Mouse (Mus musculus): Measurements from ENCODE around the gene Map4k3. TPM values are rescaled to one million over a fixed set of nuclear protein-coding genes. Genes with fewer than 3 reads are reported as not detected.

Gene Map4k3
- polyA plus RNA-seq, 1 experiment from 2014 or later = 37.5 TPM

GRCm38 (mm10) chr17:80708803-80709202, 19.5 kb downstream of the Map4k3 start:
- TF ChIP-seq EP300 (IDR thresholded peaks at IDR 0.05) (no peak), CTCF (IDR thresholded peaks at IDR 0.05) (no peak)
- ATAC-seq (peak; percentile 88), DNase-seq (ENCODE audit: low spot score) (peak; percentile 77)
- no peak overlapping the region for H3K4me3 ChIP-seq (ENCODE audit: low read depth, low read length)
- no peak overlapping the region for H3K4me2 ChIP-seq (replicated peaks; ENCODE audit: low read depth, low read length)
- 28% methylated on average over 6 of the region's 6 CpGs for WGBS
- no peaks in the 10 kb centered on the region for H3K27me3 ChIP-seq (replicated peaks; ENCODE audit: insufficient read depth, low read length)
- no peaks in the 10 kb centered on the region for H3K9me3 ChIP-seq (ENCODE audit: low read length)
- peaks cover 43% of the 10 kb centered on the region for H3K4me1 ChIP-seq (ENCODE audit: insufficient read depth, low read depth, low read length)
- H3K27ac ChIP-seq (ENCODE audit: low read length) = 0 out of 2 replicates have a peak overlapping the region, but pooled peaks have one; percentile 2
- no peaks in the 10 kb centered on the region for H3K36me3 ChIP-seq (ENCODE audit: insufficient read depth, low read length)
- H3K9ac ChIP-seq (replicated peaks; ENCODE audit: low read depth) = no peak overlapping the region

- H3K4me1 ChIP-seq (ENCODE audit: insufficient read depth, low read depth, low read length) = peaks cover 40% of the 10 kb centered on the region
- H3K27ac ChIP-seq (ENCODE audit: low read length) = no peak overlapping the region
- H3K9ac ChIP-seq (replicated peaks; ENCODE audit: low read depth) = no peak overlapping the region
- H3K9me3 ChIP-seq (ENCODE audit: low read length) = no peaks in the 10 kb centered on the region
- TF ChIP-seq EP300 (IDR thresholded peaks at IDR 0.05) = no peak
- TF ChIP-seq CTCF (IDR thresholded peaks at IDR 0.05) = no peak
- ATAC-seq (no peak), DNase-seq (ENCODE audit: low spot score) (peak; percentile 37)
- no peak overlapping the region for H3K4me3 ChIP-seq (ENCODE audit: low read depth, low read length)
- no peaks in the 10 kb centered on the region for H3K27me3 ChIP-seq (replicated peaks; ENCODE audit: insufficient read depth, low read length)
- H3K4me2 ChIP-seq (replicated peaks; ENCODE audit: low read depth, low read length) = no peak overlapping the region
- 24% methylated on average over 4 of the region's 4 CpGs for WGBS
- H3K36me3 ChIP-seq (ENCODE audit: insufficient read depth, low read length) = no peaks in the 10 kb centered on the region
Observed at GRCm38 (mm10) chr17:80707176-80707575, 21.1 kb downstream of the Map4k3 start.

GRCm38 (mm10) chr17:80706608-80707007, 21.7 kb downstream of the Map4k3 start:
- 50% methylated on average over 6 of the region's 6 CpGs for WGBS
- DNase-seq (ENCODE audit: low spot score) (no peak), ATAC-seq (no peak)
- no peak overlapping the region for H3K4me2 ChIP-seq (replicated peaks; ENCODE audit: low read depth, low read length)
- peaks cover 36% of the 10 kb centered on the region for H3K4me1 ChIP-seq (ENCODE audit: insufficient read depth, low read depth, low read length)
- H3K4me3 ChIP-seq (ENCODE audit: low read depth, low read length) = no peak overlapping the region
- H3K9me3 ChIP-seq (ENCODE audit: low read length) = no peaks in the 10 kb centered on the region
- H3K27ac ChIP-seq (ENCODE audit: low read length) = no peak overlapping the region
- TF ChIP-seq EP300 (IDR thresholded peaks at IDR 0.05) (no peak), CTCF (IDR thresholded peaks at IDR 0.05) (no peak)
- H3K9ac ChIP-seq (replicated peaks; ENCODE audit: low read depth) = no peak overlapping the region
- no peaks in the 10 kb centered on the region for H3K27me3 ChIP-seq (replicated peaks; ENCODE audit: insufficient read depth, low read length)
- H3K36me3 ChIP-seq (ENCODE audit: insufficient read depth, low read length) = no peaks in the 10 kb centered on the region

GRCm38 (mm10) chr17:80701687-80702086, 26.6 kb downstream of the Map4k3 start:
- H3K27ac ChIP-seq (ENCODE audit: low read length) = no peak overlapping the region
- H3K9ac ChIP-seq (replicated peaks; ENCODE audit: low read depth) = no peak overlapping the region
- H3K27me3 ChIP-seq (replicated peaks; ENCODE audit: insufficient read depth, low read length) = no peaks in the 10 kb centered on the region
- H3K4me1 ChIP-seq (ENCODE audit: insufficient read depth, low read depth, low read length) = peaks cover 27% of the 10 kb centered on the region
- no peaks in the 10 kb centered on the region for H3K9me3 ChIP-seq (ENCODE audit: low read length)
- DNase-seq (ENCODE audit: low spot score) (no peak), ATAC-seq (no peak)
- WGBS = 71% methylated on average over 5 of the region's 5 CpGs
- H3K4me2 ChIP-seq (replicated peaks; ENCODE audit: low read depth, low read length) = no peak overlapping the region
- H3K36me3 ChIP-seq (ENCODE audit: insufficient read depth, low read length) = no peaks in the 10 kb centered on the region
- H3K4me3 ChIP-seq (ENCODE audit: low read depth, low read length) = no peak overlapping the region
- TF ChIP-seq CTCF (IDR thresholded peaks at IDR 0.05) = no peak
- TF ChIP-seq EP300 (IDR thresholded peaks at IDR 0.05) = no peak

- Histone ChIP-seq H3K9ac (replicated peaks; ENCODE audit: low read depth) (no peak overlapping the region), H3K27ac (ENCODE audit: low read length) (peak overlapping the region; percentile 66; the same call in 1 of the 2 replicates), H3K4me3 (ENCODE audit: low read depth, low read length) (no peak overlapping the region), H3K27me3 (replicated peaks; ENCODE audit: insufficient read depth, low read length) (no peaks in the 10 kb centered on the region), H3K36me3 (ENCODE audit: insufficient read depth, low read length) (no peaks in the 10 kb centered on the region), H3K9me3 (ENCODE audit: low read length) (no peaks in the 10 kb centered on the region), H3K4me1 (ENCODE audit: insufficient read depth, low read depth, low read length) (peaks cover 22% of the 10 kb centered on the region; the same call in 1 of the 2 replicates), H3K4me2 (replicated peaks; ENCODE audit: low read depth, low read length) (no peak overlapping the region)
- ATAC-seq (peak; percentile 19; the same call in 1 of the 2 replicates), DNase-seq (ENCODE audit: low spot score) (peak; percentile 56)
- WGBS = 31% methylated on average over 7 of the region's 7 CpGs
- no peak for TF ChIP-seq EP300 (IDR thresholded peaks at IDR 0.05)
- no peak for TF ChIP-seq CTCF (IDR thresholded peaks at IDR 0.05)
Observed at GRCm38 (mm10) chr17:80698930-80699329, 29.4 kb downstream of the Map4k3 start.

- Histone ChIP-seq H3K4me1 (ENCODE audit: insufficient read depth, low read depth, low read length) (peaks cover 22% of the 10 kb centered on the region; the same call in 1 of the 2 replicates), H3K9me3 (ENCODE audit: low read length) (no peaks in the 10 kb centered on the region), H3K36me3 (ENCODE audit: insufficient read depth, low read length) (no peaks in the 10 kb centered on the region), H3K9ac (replicated peaks; ENCODE audit: low read depth) (no peak overlapping the region), H3K27ac (ENCODE audit: low read length) (peak overlapping the region; percentile 66; the same call in 1 of the 2 replicates), H3K4me2 (replicated peaks; ENCODE audit: low read depth, low read length) (peak overlapping the region; percentile 37), H3K27me3 (replicated peaks; ENCODE audit: insufficient read depth, low read length) (no peaks in the 10 kb centered on the region), H3K4me3 (ENCODE audit: low read depth, low read length) (no peak overlapping the region)
- WGBS = 31% methylated on average over 12 of the region's 12 CpGs
- TF ChIP-seq EP300 (IDR thresholded peaks at IDR 0.05) (no peak), CTCF (IDR thresholded peaks at IDR 0.05) (no peak)
- ATAC-seq (peak; percentile 68), DNase-seq (ENCODE audit: low spot score) (peak; percentile 58)
Observed at GRCm38 (mm10) chr17:80698191-80698901, 29.9 kb downstream of the Map4k3 start.

Data from lung, postnatal 0 days (tissue).